Mouse (Mus musculus) heart, postnatal 10 days (tissue): ENCODE data around the gene Ypel5. TPM values are rescaled to one million over a fixed set of nuclear protein-coding genes. Genes with fewer than 3 reads are reported as not detected.

ENCODE experiments used
- DNase-seq, 2 experiments: peaks; one replicate each; pipeline ENCODE4 v3.0.0; 2021
- intact Hi-C: fragments of 180-260 bp; cut with DNase I; formaldehyde crosslinking; loops from one replicate; pipeline ENCODE4 v1.15.1; 2025
- total RNA-seq, 2 experiments: library from RNA; stranded (reverse); gene quantifications; 2 replicates each; pipeline ENCODE4 v1.2.3; 2021

The Ypel5 gene
- total RNA-seq: 10 to 100 TPM; 38.4 to 46.2 TPM

- intact Hi-C loops: no loop called here
- peak; percentile 98 to 99 for DNase-seq
Observed at GRCm38 (mm10) chr17:72836158-72837115, at the start of gene Ypel5. Ypel5 (plus strand) TSS chr17:72836453.

GRCm38 (mm10) chr17:72787886-72788436 lies 48.3 kb upstream of the Ypel5 start:
- DNase-seq: peak; percentile 6 to 11
- intact Hi-C loops: no loop called here

GRCm38 (mm10) chr17:72793278-72793677 lies 43.0 kb upstream of the Ypel5 start:
- intact Hi-C loops: no loop called here

GRCm38 (mm10) chr17:72794660-72795059 lies 41.6 kb upstream of the Ypel5 start:
- no peak for DNase-seq
- intact Hi-C loops: loop anchor here (5.0 kb wide), 1 partner anchor 948 kb away; no protein-coding TSS in a partner anchor

More at GRCm38 (mm10) chr17:72793278-72793677, 43.0 kb upstream of the Ypel5 start:
- no peak for DNase-seq

GRCm38 (mm10) chr17:72795392-72796047 lies 40.7 kb upstream of the Ypel5 start:
- DNase-seq: no peak
- intact Hi-C loops: loop anchor here (5.0 kb wide), 1 partner anchor 947 kb away; no protein-coding TSS in a partner anchor

GRCm38 (mm10) chr17:72796506-72796905 lies 39.7 kb upstream of the Ypel5 start:
- intact Hi-C loops: loop anchor here (5.0 kb wide), 1 partner anchor 946 kb away; no protein-coding TSS in a partner anchor
- no peak for DNase-seq

- intact Hi-C loops: loop anchor here (1.0 to 5.0 kb wide), 3 partner anchors 16 to 944 kb away; no protein-coding TSS in a partner anchor
- peak; percentile 72 to 73 for DNase-seq
Observed at GRCm38 (mm10) chr17:72797867-72798266, 38.4 kb upstream of the Ypel5 start.

GRCm38 (mm10) chr17:72809942-72810654 lies 26.2 kb upstream of the Ypel5 start:
- no peak for DNase-seq
- intact Hi-C loops: no loop called here

GRCm38 (mm10) chr17:72813419-72814315 lies 22.6 kb upstream of the Ypel5 start:
- DNase-seq: peak; percentile 56 to 72
- intact Hi-C loops: loop anchor here (1.0 kb wide), 1 partner anchor 15 kb away; no protein-coding TSS in a partner anchor

- DNase-seq: no peak
- intact Hi-C loops: no loop called here
Observed at GRCm38 (mm10) chr17:72817574-72817973, 18.7 kb upstream of the Ypel5 start.

- DNase-seq: no peak
- intact Hi-C loops: no loop called here
Observed at GRCm38 (mm10) chr17:72819714-72820113, 16.5 kb upstream of the Ypel5 start.

GRCm38 (mm10) chr17:72820425-72820824 lies 15.8 kb upstream of the Ypel5 start:
- intact Hi-C loops: no loop called here
- DNase-seq: peak in 1 of 2 experiments; percentile 24

- DNase-seq: no peak
- intact Hi-C loops: no loop called here
Observed at GRCm38 (mm10) chr17:72821923-72822322, 14.3 kb upstream of the Ypel5 start.

GRCm38 (mm10) chr17:72826916-72827534 lies 9.2 kb upstream of the Ypel5 start:
- no peak for DNase-seq
- intact Hi-C loops: no loop called here

- no peak for DNase-seq
Observed at GRCm38 (mm10) chr17:72828027-72828678, 8.1 kb upstream of the Ypel5 start.

GRCm38 (mm10) chr17:72828687-72829086 lies 7.6 kb upstream of the Ypel5 start:
- no peak for DNase-seq
- intact Hi-C loops: no loop called here

More at GRCm38 (mm10) chr17:72828027-72828678, 8.1 kb upstream of the Ypel5 start:
- intact Hi-C loops: no loop called here

- intact Hi-C loops: no loop called here
Observed at GRCm38 (mm10) chr17:72837140-72837712, 973 bp downstream of the Ypel5 start.

More at GRCm38 (mm10) chr17:72837140-72837712, 973 bp downstream of the Ypel5 start:
- peak; percentile 95 for DNase-seq
